Mouse (Mus musculus) liver, adult (tissue): ENCODE results near the gene Nefh.

Source experiments
- GATA4 ChIP-seq: IDR thresholded peaks from 2 replicates; pipeline ENCODE4 v1.6.1; 2014; ENCODE audit warnings: mild to moderate bottlenecking, low read length; ENCODE audit not compliant: insufficient replicate concordance

Gene Nefh

DNA sequence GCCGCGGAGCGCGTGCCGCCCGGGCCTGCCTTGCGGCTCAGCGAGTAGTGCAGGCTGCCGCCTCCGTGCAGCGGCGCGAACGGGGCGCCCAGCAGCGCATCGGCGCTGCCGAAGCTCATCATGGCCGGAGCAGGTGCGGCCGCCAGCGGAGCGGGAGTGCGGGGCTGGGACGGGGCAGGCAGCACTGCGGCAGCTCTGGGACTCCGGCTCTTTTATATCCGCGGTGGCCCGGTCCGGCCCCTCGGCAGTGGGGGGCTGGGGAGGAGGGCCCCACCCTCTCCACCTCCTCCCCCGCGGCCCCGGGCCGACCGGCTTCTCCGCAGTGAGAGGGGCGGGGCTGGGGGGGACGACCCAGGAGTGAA lies at the start of gene Nefh:
TSS of gene Nefh (minus strand) at position 252 of the 362 bp plus-strand sequence.
- no peak for TF ChIP-seq GATA4

DNA sequence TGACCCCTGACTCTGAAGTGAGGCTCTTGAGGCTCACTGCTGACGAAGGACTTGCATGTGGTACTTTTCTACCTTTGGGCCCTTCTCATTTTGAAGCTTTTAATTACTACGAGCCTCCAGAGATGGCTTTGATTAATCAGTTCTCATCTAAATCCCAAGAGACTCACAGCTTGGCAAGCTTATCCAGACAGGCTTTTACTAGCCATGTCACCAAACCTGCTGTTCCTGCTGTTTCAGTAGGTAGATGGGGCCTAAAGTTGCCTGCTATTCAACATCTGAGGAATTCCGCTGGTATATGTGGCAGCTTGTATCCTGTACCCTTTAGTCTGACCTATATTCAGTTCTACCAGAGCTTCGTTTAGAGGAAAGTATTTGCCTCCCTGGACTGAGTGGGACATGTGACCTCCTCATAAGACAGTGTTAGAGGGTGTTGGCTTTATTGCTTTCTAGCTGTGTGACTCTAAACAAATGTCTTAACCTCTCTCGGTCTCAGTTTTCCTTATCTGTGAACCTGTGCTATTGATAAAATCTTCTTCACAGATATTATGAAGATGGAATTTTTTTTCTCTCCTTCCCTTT lies 48.8 kb upstream of the Nefh start:
- TF ChIP-seq GATA4, result no peak

DNA sequence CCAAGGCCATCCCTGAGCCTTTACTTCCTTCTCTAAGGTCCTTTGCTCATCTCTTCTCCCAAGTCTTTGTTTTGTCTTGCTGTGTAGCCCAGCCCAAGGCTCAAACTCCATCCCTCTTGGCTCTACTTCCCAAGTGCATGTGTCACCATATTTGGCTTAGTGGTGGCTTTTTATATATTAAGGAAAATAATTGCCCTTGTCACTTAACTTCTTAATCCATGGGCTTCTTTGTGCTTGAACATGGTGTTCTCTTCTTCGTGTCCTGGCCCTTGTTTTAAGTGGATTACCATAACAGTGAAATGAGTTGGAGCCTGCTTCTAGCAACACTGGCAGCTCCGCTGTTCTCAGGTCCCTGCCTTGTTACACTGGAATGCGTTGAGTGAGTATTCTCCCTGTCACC lies 47.8 kb upstream of the Nefh start:
- no peak for TF ChIP-seq GATA4

DNA sequence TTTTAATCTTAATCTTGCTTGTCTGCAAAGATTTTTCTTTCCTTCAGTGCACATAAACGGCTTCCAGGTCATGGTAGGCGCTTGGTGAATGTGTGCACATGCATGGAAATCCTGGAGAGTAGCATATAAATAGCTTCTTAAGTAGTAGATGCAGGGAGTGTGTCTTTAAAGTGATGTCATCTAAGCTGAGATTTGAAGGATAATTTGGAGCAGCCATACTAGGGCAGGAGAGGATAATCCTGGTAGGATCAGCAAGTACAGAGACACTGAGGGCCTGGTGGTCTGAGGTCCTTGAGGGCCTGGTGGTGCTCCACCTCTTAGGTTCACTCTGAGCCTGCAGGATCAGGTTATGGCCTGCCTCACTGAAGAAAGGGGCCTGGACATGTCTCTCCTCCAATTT lies 44.6 kb upstream of the Nefh start:
- no peak for TF ChIP-seq GATA4

DNA sequence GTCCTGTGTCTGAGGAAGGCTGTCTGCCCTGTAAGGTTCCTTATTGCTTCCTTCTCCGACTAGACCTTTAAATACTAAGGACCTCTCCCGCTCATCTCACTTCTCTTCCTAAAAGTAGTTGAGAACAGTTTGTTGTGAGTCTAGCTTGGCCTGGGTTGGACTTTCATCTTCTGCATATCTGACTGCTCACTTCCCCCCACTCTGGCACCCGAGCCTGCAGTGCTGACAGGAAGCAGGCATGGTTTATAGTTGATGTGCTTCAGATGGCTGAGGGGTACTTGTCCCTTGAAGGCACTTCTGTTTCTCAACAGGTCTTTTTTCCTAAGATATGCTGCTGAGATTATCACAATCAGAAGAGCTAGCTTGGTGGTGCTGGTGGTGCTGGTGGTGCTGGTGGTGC lies 41.3 kb upstream of the Nefh start:
- TF ChIP-seq GATA4, result peak; percentile 39; the same call in 1 of the 2 replicates

DNA sequence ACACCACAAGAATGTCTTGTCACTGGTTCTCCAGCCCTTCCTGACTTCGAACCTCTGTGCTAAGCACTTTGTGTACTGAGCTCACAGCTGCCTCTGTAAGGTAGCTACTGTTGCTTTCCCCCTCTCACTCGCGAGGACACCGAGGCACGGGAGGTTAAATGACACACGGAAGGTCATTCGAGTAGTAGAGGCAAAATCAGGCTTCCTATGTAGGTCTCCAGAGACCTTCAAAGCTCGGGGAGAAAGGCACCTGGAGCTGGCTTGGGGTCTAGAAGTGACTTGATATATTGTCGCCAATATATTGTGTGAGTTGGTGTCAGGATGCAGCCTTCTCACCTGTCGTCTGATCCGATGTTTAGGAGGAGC lies 39.6 kb upstream of the Nefh start:
- no peak for TF ChIP-seq GATA4

DNA sequence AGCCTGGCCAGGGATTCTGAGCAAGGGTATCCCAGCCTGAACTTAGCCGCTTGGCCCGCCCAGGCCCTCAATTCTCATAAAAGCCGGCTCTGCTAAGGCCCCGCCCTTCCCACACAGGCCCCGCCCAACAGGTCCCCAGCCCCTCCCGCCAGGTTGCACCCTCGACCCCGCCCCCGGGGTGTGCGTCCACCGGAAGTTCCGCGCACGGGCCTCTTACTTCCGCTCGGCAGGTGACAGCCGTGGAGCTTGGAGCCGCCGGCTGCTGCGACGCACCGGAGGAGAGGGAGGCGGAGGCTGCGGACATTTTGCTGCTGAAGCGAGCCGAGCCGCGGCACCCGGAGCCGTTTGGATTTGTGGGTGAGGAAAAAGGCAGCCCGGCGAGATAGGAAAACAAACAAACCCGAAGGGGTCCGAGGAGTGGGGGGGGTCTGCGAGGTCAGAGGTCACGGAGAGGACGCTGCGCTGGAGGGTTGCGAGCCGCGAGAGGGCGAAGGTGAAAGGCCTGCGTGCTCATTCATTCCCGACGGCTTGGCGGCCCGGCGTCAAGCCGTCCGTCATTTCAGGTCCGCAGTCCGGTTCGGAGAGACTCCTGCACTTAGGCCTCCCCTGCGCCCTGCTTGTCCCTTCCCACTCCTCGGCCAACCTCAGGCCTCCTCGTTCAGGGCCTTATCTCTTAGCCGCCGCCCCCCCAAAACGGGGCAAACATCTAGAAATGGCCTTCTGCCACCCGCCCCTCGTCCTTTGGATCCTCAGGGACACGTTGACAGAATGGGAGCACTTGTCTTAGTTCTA lies 39.0 kb upstream of the Nefh start, which contains the start of gene Ap1b1:
TSS of gene Ap1b1 (plus strand) at position 130 of the 792 bp plus-strand sequence.
- peak; percentile 23; the same call in 1 of the 2 replicates for TF ChIP-seq GATA4

DNA sequence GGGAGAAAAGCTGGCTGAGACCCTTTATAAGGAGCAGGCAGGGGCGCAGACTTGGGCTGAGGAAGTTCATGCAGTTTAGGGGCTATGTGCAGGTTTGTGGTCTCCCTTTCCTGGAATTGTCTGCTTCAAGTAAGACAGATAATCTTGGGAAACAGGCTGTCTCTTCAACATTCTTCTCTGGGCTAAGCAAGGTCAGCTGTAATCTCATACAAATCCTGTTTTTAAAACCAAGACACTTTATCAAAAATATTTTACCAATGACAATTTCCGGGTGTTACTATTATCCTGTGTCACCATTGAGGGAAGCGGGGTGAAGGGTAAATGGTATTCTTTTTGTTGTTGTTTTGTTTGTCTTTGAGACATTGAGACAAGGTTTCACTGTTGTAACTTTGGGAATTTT lies 36.9 kb upstream of the Nefh start:
- TF ChIP-seq GATA4, result peak; percentile 89

DNA sequence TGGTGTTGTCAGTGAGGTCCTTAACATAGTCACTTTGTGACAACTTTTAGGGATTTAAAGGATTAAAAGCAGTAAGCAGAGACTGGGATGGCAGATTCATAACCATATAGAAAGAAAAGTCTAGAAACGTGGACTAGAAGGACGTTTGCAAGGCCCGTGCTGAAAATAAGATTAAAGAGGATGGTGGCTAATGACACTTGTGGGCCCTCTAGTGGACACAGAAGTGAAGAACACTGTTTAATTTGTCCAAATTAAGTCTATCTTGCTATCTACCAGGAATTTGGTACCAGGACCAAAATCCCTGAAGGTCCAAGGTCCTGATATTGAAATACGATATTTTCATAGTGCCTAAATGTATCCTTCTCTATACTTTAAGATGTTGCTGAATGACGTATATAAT lies 36.4 kb upstream of the Nefh start:
- TF ChIP-seq GATA4, result no peak; the same call in 1 of the 2 replicates

DNA sequence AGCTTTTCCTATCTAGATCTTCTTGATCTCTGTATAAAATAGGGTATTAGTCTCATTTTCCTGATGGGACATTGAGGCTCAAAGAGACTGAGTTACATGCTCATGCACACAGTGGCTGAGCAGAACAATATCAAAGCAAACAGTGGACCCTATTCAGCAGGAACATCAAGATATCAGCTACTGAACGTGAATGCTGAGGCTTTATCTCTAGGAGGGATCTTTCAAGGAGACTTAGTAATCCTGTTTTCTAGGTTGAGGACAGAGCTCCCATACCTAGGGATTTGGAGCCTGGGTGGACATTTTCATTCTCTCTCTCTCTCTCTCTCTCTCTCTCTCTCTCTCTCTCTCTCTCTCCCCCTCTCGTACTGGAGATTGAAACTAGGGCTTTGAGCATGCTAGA lies 35.7 kb upstream of the Nefh start:
- TF ChIP-seq GATA4, result no peak

DNA sequence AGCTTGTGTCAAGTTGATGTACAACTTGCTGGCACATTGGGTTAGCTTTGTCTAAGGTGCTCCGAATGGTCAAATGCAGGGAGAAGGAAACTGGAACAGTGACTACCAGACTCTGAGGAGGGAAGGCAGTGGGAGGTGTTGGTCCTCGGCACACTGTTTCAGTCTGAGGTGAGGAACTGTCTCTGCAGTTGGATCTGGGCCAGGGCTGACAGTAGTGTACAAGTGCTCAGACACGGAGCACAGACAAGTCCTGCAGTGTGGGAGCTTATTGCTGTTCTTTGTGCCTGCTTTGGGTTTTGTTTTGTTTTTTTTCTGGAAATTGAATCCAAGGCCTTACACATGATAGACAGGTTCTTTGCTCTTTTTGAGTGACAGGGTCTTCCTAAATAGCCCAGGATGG lies 35.1 kb upstream of the Nefh start:
- no peak for TF ChIP-seq GATA4

DNA sequence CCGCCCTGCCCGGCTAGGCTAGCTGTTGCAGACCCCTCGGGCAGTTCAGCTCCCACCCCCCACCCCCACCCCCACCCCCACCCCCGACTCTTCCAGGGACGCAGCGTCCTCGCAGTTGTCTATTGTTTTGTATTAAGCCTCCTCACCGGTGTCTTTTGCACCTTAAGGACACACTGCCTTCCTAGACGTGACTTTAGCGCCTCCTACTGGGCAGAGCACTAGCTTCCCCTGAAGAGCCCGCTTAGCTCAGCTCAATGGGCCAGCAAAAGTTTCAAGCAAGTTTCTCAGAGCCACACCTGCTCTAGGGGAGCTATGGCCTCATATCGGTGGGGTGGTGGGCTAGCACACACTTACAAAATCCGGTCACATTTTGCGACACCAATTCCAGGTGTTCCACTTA lies 27.8 kb upstream of the Nefh start:
- TF ChIP-seq GATA4, result no peak

DNA sequence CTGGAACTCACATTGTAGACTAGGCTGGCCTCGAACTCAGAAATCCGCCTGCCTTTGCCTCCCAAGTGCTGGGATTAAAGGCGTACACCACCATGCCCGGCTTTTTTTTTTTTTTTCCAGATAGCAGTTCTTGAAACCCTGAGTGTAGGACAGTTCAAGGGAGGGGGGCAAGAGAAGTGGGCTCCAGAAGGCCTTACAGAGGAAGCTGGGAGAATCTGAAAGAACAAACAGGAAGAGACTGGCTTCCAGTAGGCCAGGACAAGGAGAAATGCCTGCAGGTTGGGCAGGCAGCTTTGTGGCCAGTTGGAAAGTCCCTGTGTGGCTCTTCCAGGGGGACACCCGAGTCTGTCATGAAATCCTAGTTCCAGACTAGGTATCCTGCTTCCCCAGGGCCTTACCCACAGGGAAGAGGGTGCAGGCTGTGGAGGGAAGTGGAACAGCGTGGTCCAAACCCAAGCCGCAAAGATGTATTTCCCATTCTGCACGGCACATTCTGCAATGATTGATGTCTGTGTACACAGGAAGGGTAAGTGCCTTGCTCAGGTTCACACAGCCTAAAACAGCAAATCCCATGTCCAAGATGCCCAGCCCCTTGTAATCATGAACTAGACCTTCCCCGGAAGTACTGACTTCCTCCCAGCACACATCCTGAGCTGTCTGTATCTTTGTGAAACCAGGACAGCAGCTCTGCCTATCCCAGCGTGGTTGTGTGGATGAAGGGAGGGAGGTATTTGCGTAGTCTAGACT lies 26.7 kb upstream of the Nefh start:
- peak; percentile 72; the same call in 1 of the 2 replicates for TF ChIP-seq GATA4

DNA sequence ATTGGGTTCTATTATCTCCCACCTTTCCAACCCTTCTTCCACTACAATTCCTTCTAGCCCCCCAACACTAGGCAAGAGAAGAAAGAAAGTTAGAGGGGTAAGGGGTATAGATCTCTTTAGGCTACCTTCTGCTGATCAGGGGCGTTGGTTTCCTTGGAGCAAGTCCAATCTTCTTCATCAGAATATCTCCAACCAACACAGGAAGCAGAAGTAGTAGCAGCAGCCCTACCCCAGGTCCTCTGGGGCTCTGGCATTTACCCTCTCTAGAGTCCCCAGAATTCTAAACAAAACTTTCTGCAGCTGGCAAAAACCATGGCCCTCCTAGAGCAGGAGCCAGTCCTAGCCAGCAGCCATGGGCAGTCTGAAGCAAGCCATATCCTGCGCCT lies 26.0 kb upstream of the Nefh start:
- TF ChIP-seq GATA4, result no peak

DNA sequence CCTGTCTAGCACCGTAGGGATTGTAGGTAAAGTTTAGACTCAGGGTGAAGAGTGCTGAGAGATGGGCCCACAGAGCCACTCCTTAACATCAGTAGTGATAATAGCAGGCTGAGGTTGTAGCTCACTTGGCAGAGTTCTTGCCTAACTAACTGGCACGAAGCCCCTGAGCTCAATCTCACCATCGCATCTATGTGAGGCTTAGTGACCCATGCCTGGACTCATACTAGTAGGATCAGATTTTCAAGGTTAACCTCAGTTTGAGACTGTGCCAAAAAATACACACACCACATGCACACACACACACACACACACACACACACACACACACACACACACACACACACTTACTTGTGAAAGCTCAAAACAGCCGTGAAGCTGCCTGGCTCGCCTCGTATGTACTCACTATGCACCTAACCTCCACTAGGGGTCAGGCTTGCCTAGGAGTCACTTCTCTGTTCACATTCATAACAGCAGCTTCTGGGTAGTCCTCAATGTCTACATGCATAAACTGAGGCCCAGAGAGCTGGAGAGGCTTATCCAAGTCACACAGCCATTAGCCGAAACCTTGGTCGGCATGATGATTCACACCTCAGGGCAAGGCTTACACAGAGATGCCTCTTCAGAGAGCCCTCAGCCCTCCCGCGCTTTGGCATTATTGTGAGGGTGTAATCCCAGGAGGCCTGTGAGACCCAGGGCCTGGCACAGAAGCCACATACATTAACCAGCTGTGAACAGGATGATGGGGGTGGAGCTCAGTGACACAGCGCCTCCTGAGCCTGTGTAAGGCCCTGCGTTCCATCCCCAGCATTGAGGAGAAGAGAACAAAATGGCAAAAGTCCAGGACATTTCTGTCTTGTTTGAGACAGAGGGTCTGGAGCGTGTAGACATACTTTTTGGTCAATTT lies 25.4 kb upstream of the Nefh start:
- TF ChIP-seq GATA4, result no peak
